18 mouse cellular contexts compared by ENCODE assay signal in the genomic region with DNA sequence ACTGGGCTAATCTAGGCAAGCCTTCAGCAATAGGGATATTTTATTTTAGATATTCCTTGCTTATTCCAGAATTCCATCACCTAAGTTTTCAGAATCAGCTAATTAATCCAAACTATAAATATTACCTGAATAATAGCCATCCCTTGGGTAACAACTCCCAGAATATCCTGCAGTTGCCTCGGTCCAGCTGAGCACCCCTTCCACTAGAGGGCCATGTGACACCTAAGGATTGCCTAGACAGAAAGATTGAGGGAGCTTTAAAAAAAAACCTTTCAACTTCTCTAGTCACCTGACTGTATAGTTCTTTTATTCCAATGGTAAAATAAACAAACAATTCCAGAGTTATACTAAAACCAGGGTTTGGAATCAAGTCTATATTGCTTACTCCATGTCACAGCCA. TPM values are rescaled to one million over a fixed set of nuclear protein-coding genes. Genes with fewer than 3 reads are reported as not detected.
DNase-seq lines count a peak whose midpoint lies in the region; ATAC-seq and TF ChIP-seq lines count a peak whose summit lies in the region.
"Had no signal": no experiment of that assay in that cellular context is flagged by ENCODE, and none has a peak within 500 bp of the region (broad histone marks: within the 10 kb centered on the region; RNA-seq: fewer than 3 reads in every experiment).

No protein-coding gene starts in this region.

- TF ChIP-seq CTCF in left cerebral cortex, adult 2 months (IDR thresholded peaks at IDR 0.05): peak; percentile 39
- TF ChIP-seq CTCF in C2C12 (IDR thresholded peaks at IDR 0.05; ENCODE audit: control insufficient read depth, insufficient read depth, insufficient read length): no peak

- intact Hi-C loops in left cerebral cortex, adult 2 months (cut with DNase I): no loop called here
- intact Hi-C loops in left cerebral cortex, postnatal 36 days (cut with DNase I): no loop called here

- H3K79me3 ChIP-seq in C2C12 (ENCODE audit: low read depth): no peaks in the 10 kb centered on the region

- H3K27ac ChIP-seq in left cerebral cortex, adult 2 months: no peak overlapping the region
- H3K27ac ChIP-seq: embryonic facial prominence, embryonic 12.5 days; hindbrain, embryonic 10.5 days; liver, embryonic 15.5 days; midbrain, embryonic 10.5 days; stomach, embryonic 15.5 days had no signal

- H3K79me2 ChIP-seq in C2C12 (ENCODE audit: control insufficient read depth, insufficient read depth): no peaks in the 10 kb centered on the region

- H3ac ChIP-seq in C2C12 (ENCODE audit: control insufficient read depth, insufficient read length, low read depth): no peak overlapping the region

- peak; percentile 47; the same call in 1 of the 2 replicates for ATAC-seq in common myeloid progenitor, adult 5-6 weeks (replicated peaks; ENCODE audit: low read depth, poor library complexity, severe bottlenecking)

- peak; percentile 70 for DNase-seq in heart, adult 11 months
- DNase-seq in heart, adult 9 months (ENCODE audit: low spot score in 2 of 2): no peak
- DNase-seq in left cerebral cortex, adult 2 months (ENCODE audit: extremely low spot score in 1 of 2, low spot score in 2 of 2): no peak
- no peak for DNase-seq in left cerebral cortex, postnatal 36 days (ENCODE audit: low spot score in 2 of 2)
- DNase-seq in thymus, postnatal 4 days: no peak
- DNase-seq in cerebellum, postnatal 4 days (ENCODE audit: low spot score in 2 of 2): no peak
- DNase-seq: adrenal gland, postnatal 25 days; cerebellum, adult 9-10 months; kidney, adult 8-10 months; right cerebral cortex, postnatal 4 days had no signal

- no peak overlapping the region for H3K4me3 ChIP-seq in left cerebral cortex, adult 2 months
- no peak overlapping the region for H3K4me3 ChIP-seq in C2C12 (ENCODE audit: insufficient read depth, poor library complexity, severe bottlenecking)
- H3K4me3 ChIP-seq: embryonic facial prominence, embryonic 12.5 days; heart, embryonic 12.5 days; hindbrain, embryonic 10.5 days; liver, embryonic 15.5 days; midbrain, embryonic 10.5 days; stomach, embryonic 15.5 days had no signal

- peaks cover 43% of the 10 kb centered on the region for H3K36me3 ChIP-seq in C2C12 (ENCODE audit: control insufficient read depth, insufficient read depth)

- H3K27me3 ChIP-seq in C2C12 (ENCODE audit: control insufficient read depth, insufficient read depth, insufficient read length): no peaks in the 10 kb centered on the region
- H3K27me3 ChIP-seq: embryonic facial prominence, embryonic 12.5 days; heart, embryonic 12.5 days; liver, embryonic 15.5 days; stomach, embryonic 15.5 days had no signal

TF ChIP-seq in C2C12, 6 proteins besides CTCF, POLR2A, EP300 and RAD21:
- TF ChIP-seq USF1 (IDR thresholded peaks at IDR 0.05; ENCODE audit: low read depth): peak; percentile 22
- TF ChIP-seq MYOD1 (IDR thresholded peaks at IDR 0.05; ENCODE audit: control insufficient read depth, insufficient read length, low read depth): no peak
TF ChIP-seq in C2C12: peak in this region for 1.

RNA-seq across cellular contexts. Expression of a gene that starts 42.6 kb away (rescaled TPM):
- total RNA-seq in left cerebral cortex, adult 2 months (2021): 10 to 100 TPM in 1 of 2 experiments, 1 to 10 TPM in 1; 7.0 to 10.7 TPM
- 10 to 100 TPM; 11.3 to 12.5 TPM for total RNA-seq in left cerebral cortex, postnatal 36 days (2021)
- 398 TPM for polyA plus RNA-seq in C2C12 (2012; fragmentation: generic; extraction: Trizol)
- 41.6 and 65.8 TPM in 2 replicates for total RNA-seq in common myeloid progenitor, adult 5-6 weeks (2017)

RNA-seq across cellular contexts. Expression of a gene that starts 47.8 kb away (rescaled TPM):
- total RNA-seq in left cerebral cortex, adult 2 months (2021): 100 to 1,000 TPM; 113 to 128 TPM
- 100 to 1,000 TPM; 102 to 122 TPM for total RNA-seq in left cerebral cortex, postnatal 36 days (2021)
- polyA plus RNA-seq in C2C12 (2012; fragmentation: generic; extraction: Trizol): 5.2 TPM
- 21.5 and 34.1 TPM in 2 replicates for total RNA-seq in common myeloid progenitor, adult 5-6 weeks (2017)
